Mouse (Mus musculus): ENCODE data around the gene Ctbp1.

The Ctbp1 gene

DNA sequence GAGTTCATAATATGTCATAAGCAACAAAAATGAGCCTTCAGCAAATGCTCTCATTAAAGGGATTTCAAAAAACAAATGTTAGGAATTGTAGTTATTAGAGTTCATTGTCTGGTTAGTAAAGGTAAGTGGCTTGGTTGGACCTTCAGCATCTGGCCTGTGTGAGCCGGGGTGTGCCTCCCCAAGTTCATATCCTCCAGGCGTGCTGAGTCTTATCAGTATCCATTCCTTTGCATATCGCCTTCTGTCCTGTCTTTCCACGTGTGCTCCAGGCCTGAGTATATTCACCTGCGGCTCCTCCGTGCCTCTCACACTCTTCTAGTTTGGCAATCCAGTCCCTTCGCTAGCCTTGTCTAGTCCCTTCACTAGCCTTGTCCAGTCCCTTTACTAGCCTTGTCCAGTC lies 68.5 kb downstream of the Ctbp1 start:
- DNase-seq: no peak

DNA sequence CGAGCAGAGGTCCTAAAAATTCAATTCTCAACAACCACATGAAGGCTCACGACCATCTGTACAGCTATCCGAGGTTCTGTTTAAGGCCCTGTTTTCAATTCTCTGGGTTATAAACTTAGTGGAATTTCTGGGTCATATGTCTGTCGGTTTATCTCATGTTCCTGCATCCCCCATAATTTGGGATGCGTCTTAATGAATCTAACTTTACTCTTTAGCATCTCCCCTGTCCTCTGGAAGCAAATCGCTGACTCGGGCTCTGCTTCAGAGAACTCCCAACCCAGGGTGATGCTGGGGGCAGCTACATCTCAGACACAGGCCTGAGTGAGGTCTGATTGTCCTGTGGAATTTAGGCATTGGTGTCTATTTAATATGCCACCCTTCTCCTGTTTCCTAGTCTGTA lies 70.5 kb downstream of the Ctbp1 start:
- DNase-seq: no peak

DNA sequence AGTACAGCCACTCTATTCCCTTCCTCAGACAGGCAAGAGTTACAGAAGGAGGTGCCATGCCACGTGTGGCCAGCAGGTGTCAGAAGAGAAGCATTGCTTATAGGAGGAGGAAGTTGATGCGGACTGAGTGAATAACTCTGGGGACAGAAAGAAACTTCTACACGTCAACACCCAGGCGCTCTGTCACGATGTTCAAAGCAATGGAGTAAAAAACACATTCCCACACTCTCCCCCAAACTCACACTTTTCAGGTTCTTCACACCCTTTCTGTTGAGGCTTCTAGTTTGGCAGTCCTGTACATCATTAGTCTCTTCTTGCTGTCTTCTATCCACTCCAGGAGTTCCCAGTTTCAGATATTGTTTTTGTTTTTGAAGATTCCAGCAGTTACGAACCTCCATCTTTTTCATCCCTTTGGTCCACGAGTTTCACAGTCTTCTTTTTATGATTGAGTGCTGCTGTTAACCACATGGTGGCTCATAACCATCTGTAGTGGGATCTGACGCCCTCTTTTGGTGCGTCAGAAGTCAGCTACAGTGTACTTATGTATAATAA lies 71.0 kb downstream of the Ctbp1 start:
- peak; percentile 75 for DNase-seq

DNA sequence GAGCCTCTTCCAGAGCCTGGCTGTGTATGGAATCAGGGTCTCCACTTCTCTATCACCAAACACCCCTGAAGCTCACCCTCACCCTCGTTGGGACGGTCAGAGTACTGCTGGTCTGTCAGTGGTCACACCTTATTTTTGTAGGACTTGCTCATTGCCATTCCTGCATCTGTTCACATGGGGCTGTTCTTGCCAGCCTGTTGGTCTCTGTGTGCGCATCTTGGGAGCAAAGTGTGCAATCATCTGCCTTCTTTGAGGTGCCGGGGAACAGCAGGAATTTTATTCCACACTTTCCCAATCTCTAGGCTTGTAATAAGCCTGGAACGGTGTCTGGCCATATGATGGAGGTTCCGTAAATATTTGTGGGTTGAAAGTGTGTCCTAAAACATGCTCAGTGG lies 71.6 kb downstream of the Ctbp1 start:
- no peak for DNase-seq

DNA sequence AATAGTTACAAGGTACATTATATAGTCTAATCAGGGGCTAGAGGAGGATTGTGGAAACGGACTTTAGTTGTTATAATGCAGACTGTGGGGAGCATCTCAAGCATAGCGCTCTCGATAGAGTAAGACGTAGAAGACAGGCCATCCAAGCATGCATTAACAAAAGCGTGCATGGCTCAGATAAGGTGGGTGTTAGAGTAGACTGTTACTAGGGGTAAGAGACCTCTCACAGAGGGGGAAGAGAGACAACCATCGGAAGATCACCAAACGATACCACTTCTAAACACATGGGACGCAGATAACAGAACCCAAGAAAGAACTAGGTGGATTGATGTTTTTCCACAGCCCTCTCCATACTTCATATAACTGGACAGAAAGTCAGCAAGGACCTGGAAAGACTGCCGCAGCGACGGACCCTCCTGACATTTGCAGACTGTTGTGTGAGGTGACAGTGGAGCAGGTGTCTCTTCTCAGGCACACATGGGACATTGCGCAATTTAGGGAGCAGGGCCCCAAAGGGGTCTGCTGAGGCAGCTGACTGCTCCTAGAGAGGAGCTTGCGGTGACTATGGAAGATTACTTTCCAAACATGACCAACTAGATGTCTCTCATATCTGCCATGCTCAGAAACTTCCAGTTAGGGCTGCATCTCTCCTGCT lies 72.2 kb downstream of the Ctbp1 start:
- no peak for DNase-seq

DNA sequence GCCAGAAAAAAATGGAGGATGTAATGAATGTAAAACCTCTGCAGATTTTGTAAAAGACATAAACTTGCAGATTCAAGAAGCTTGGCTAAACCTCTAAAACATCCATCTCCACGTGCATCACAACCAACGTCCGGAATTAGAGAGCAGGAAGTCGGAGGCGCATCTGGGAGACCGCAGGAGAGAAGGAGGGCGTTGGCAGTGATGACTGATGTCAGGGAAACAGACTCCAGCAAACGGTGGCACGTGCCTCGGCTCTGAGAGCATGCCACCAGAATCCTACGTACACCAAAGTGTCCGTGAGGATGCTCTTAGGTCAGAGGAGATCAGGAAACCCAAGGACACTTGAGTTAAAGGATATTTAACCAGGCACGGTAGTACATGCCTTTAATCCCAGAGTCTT lies 73.1 kb downstream of the Ctbp1 start:
- DNase-seq: no peak

DNA sequence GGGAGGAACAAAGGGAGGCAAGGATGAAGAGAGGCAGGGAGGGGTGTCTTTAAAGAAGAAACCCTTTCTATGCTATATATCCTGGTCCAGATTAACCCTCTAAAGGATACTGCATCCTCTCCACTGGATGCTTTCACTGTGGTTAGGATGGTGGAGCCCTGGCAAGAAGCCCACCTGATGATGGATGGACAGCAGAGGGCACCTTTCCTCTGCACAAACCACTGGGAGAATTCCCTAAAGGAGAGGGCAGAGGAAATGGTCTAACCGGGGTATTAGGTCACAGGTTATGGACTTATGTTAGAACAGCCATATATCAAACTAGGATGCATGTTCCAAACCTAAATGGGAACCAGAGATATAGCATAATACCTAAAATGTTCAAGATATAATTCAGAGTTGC lies 74.7 kb downstream of the Ctbp1 start:
- DNase-seq: no peak
